Mouse (Mus musculus): Measurements from ENCODE around the gene Lgi2.

DNA sequence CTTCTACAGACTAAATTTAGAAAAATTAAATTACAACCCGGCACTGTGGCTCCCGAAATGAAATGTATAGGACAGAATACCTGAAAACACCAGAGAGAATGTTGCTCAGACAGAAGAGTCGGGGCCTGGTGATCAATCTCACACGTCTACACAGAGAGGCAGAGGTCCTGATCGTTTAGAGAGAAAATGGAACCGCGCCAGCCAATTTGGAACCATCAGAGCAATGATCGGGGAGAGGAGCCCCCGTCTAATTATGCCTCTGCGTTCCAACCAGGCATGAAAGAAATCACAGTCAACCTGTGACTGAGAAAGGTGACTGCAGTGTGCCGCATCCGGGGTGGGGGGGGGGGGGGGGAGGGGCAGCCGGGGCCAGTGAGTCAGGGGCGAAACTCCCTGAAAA lies 70.6 kb downstream of the Lgi2 start:
- TF ChIP-seq CTCF (IDR thresholded peaks at IDR 0.05; ENCODE audit: low read depth) (no peak), EP300 (IDR thresholded peaks at IDR 0.05; ENCODE audit: low read depth) (no peak)
